Comparison of ENCODE assay signal across 15 mouse cellular contexts in the genomic region with DNA sequence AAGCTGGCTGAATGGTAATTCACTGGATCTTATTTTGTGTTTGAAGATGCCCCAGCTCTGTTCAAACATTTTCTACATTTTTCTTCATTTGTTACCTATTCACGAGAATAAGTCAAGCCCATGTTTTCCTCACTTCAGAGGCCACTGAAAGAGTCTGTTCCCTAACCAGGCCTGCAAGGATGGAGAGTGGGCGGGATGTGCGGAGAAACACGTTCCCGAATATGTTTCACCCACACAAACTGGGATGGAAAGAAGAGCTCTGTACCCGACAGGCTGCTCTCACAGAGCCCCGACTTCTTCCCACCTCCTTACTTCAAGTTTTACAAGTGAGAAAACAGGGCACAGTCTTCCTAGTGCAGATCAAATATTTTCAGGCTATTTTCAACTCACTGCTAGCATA.
A peak's percentile ranks its signal among the peaks of the same experiment; 100 is the strongest.
DNase-seq lines count a peak whose midpoint lies in the region; ATAC-seq and TF ChIP-seq lines count a peak whose summit lies in the region.
"Had no signal": no experiment of that assay in that cellular context is flagged by ENCODE, and none has a peak within 500 bp of the region (broad histone marks: within the 10 kb centered on the region; RNA-seq: fewer than 3 reads in every experiment).

No protein-coding gene starts in this region.

- no peak overlapping the region for H3K4me2 ChIP-seq in midbrain, embryonic 13.5 days (replicated peaks)
- H3K4me2 ChIP-seq in heart, embryonic 11.5 days, result no peak overlapping the region
- H3K4me2 ChIP-seq: liver, embryonic 12.5 days; neural tube, embryonic 12.5 days had no signal

- DNase-seq in right cerebral cortex, adult 18-20 months, result peak; percentile 88
- DNase-seq in right cerebral cortex, postnatal 4 days, result no peak
- peak; percentile 22 to 73 for DNase-seq in layer of hippocampus, postnatal 14 days (ENCODE audit: low spot score in 2 of 2)
- DNase-seq in left cerebral cortex, postnatal 36 days (ENCODE audit: low spot score in 2 of 2), result peak; percentile 66 to 77
- DNase-seq in adrenal gland, postnatal 36 days, result no peak
- DNase-seq in kidney, adult 2 months, result no peak
- DNase-seq: cerebellum, postnatal 14 days; heart, adult 11 months; kidney, adult 8-10 months; thymus, postnatal 14 days had no signal

- no peaks in the 10 kb centered on the region for H3K36me3 ChIP-seq in midbrain, embryonic 13.5 days
- H3K36me3 ChIP-seq in heart, embryonic 11.5 days (ENCODE audit: control insufficient read depth, insufficient read depth, low read length), result no peaks in the 10 kb centered on the region
- H3K36me3 ChIP-seq in kidney, adult 2 months (ENCODE audit: control insufficient read depth, insufficient read depth, low read length), result no peaks in the 10 kb centered on the region
- H3K36me3 ChIP-seq: liver, embryonic 12.5 days; neural tube, embryonic 12.5 days had no signal

- ATAC-seq in midbrain, embryonic 13.5 days, result no peak
- no peak for ATAC-seq in heart, embryonic 11.5 days (replicated peaks; ENCODE audit: insufficient number of reproducible peaks, low FRiP score, low TSS enrichment)
- ATAC-seq: hindbrain, embryonic 16.5 days; liver, embryonic 12.5 days had no signal

- no peak for TF ChIP-seq POLR2A in kidney, adult 2 months (IDR thresholded peaks at IDR 0.05; ENCODE audit: low read depth, low read length)

- no peak overlapping the region for H3K4me3 ChIP-seq in midbrain, embryonic 13.5 days (replicated peaks)
- no peak overlapping the region for H3K4me3 ChIP-seq in heart, embryonic 11.5 days (ENCODE audit: low read depth, low read length)
- H3K4me3 ChIP-seq in kidney, adult 2 months (ENCODE audit: insufficient read depth, low read depth, low read length), result no peak overlapping the region
- H3K4me3 ChIP-seq: liver, embryonic 12.5 days; neural tube, embryonic 12.5 days had no signal

- H3K9ac ChIP-seq in midbrain, embryonic 13.5 days (replicated peaks), result no peak overlapping the region
- no peak overlapping the region for H3K9ac ChIP-seq in heart, embryonic 11.5 days (ENCODE audit: low read depth, low read length)
- H3K9ac ChIP-seq: liver, embryonic 12.5 days; neural tube, embryonic 12.5 days had no signal

- intact Hi-C loops in left cerebral cortex, postnatal 36 days (cut with DNase I), result no loop called here

- H3K27me3 ChIP-seq in midbrain, embryonic 13.5 days, result 0 out of 2 replicates have a peak, but pooled peaks cover 4% of the 10 kb centered on the region
- H3K27me3 ChIP-seq in heart, embryonic 11.5 days (ENCODE audit: control insufficient read depth, insufficient read depth, low read length), result no peaks in the 10 kb centered on the region
- H3K27me3 ChIP-seq in kidney, adult 2 months (replicated peaks; ENCODE audit: control insufficient read depth, insufficient read depth, low read length), result 0 out of 2 replicates have a peak, but pooled peaks cover 1% of the 10 kb centered on the region
- H3K27me3 ChIP-seq: liver, embryonic 12.5 days; neural tube, embryonic 12.5 days had no signal

- no peak for TF ChIP-seq CTCF in kidney, adult 2 months (conservative IDR thresholded peaks at IDR 0.05; ENCODE audit: insufficient read depth, insufficient read length, low read depth, low read length)

- 93% methylated on average over 7 of the region's 7 CpGs for WGBS in midbrain, embryonic 13.5 days
- 75% methylated on average over 7 of the region's 7 CpGs for WGBS in heart, embryonic 11.5 days (ENCODE audit: insufficient replicate concordance)
- 81% methylated on average over 7 of the region's 7 CpGs for WGBS in kidney, adult 2 months

- no peaks in the 10 kb centered on the region for H3K4me1 ChIP-seq in midbrain, embryonic 13.5 days (replicated peaks)
- H3K4me1 ChIP-seq in heart, embryonic 11.5 days (ENCODE audit: control insufficient read depth, insufficient read depth, low read length), result no peaks in the 10 kb centered on the region
- no peaks in the 10 kb centered on the region for H3K4me1 ChIP-seq in kidney, adult 2 months (ENCODE audit: control insufficient read depth, insufficient read depth, low read length)
- H3K4me1 ChIP-seq: liver, embryonic 12.5 days; neural tube, embryonic 12.5 days had no signal

- H3K27ac ChIP-seq in midbrain, embryonic 13.5 days, result no peak overlapping the region
- H3K27ac ChIP-seq in heart, embryonic 11.5 days (ENCODE audit: low read depth, low read length), result no peak overlapping the region
- no peak overlapping the region for H3K27ac ChIP-seq in kidney, adult 2 months (ENCODE audit: insufficient read depth, low read depth, low read length)
- H3K27ac ChIP-seq: liver, embryonic 12.5 days; neural tube, embryonic 12.5 days had no signal

- no peaks in the 10 kb centered on the region for H3K9me3 ChIP-seq in midbrain, embryonic 13.5 days
- H3K9me3 ChIP-seq in heart, embryonic 11.5 days (replicated peaks; ENCODE audit: control insufficient read depth, low read length), result no peaks in the 10 kb centered on the region
- H3K9me3 ChIP-seq: liver, embryonic 12.5 days; neural tube, embryonic 12.5 days had no signal

Comparison
In these comparisons a context has a peak if more than half of its experiments do, and no peak if none do; other contexts are left out.
1. DNase-seq: peak in right cerebral cortex, adult 18-20 months (single experiment), layer of hippocampus, postnatal 14 days (2 of 2) and left cerebral cortex, postnatal 36 days (2 of 2); none in right cerebral cortex, postnatal 4 days (single experiment), adrenal gland, postnatal 36 days (0 of 2) and kidney, adult 2 months (single experiment).